Mouse (Mus musculus): ENCODE data around the gene Zdhhc19. TPM values are rescaled to one million over a fixed set of nuclear protein-coding genes. Genes with fewer than 3 reads are reported as not detected.

The Zdhhc19 gene
- total RNA-seq (2021): not detected in 2 replicates
- long read RNA-seq, experiment 1: 0 reads
- long read RNA-seq, experiment 2: 0 reads

DNA sequence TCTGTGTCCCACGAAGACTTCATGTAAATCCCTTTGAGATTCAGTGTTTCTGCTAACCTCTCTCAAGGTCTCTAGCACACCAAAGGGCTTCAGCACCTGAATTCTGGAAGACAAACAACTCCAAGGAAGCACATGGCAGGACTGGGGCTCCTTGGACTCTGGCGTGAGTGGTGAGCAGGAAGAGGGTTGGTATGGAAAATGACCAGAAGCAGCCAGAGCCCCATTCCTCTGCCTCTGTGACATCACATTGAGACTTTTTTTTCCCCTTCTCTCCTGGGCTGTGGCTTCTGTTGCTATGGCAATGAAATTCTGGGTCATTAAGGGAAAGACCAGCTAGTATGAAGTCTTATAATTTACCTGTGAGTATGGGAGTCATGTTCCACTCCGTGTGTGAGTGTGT lies at the start of gene Zdhhc19:
TSS of gene Zdhhc19 (plus strand) at position 301 of the 400 bp plus-strand sequence.
- no peak for DNase-seq

DNA sequence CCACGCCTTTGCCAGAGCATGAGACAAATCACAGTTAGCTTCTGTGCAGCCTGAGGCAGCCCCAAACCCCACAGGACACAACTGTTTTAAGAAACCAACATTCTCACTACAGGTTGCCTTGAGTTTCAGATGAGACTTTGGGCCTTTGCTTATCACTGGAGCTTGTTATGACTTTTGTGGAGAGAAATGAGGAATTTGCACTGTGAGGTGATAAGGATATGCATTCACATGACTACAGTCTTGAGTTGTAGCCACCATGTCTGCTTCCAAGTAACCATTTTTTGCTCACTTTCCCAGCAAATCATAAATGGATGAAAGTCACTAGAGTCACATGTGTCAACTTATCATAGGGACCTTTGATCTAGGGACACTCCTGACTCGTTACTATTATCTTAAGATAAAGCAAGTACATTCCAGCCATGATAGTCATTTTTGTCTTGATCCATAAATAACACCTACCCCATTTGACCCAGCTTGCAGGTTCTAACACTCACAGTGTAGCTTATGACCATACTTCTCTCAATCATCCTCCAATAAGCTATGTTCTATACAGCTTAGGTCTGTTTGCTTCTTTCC lies 49.4 kb upstream of the Zdhhc19 start:
- no peak for DNase-seq

DNA sequence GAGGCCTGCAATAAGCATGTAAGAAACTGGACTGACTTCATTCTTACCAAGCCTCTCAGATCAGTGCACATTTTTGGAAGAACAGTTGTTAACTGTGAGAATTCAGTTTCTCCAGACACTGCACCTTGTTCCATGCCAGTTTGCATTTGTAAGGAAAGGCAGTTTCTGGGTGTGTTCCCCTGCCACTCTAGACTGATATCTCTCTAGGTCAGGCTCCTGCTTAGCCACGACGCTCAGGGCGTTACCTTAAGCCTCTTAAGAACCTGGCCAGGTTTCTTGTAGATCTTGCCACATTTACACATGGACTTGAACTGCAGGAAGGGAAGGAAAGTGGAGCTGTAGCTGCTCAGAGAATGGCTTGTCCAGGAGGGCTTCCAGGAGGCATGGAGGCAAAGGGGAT lies 46.4 kb upstream of the Zdhhc19 start:
- no peak for DNase-seq

- DNase-seq: no peak
These were observed 45.9 kb upstream of the Zdhhc19 start for GRCm38 (mm10) chr16:32450133-32450532.

DNA sequence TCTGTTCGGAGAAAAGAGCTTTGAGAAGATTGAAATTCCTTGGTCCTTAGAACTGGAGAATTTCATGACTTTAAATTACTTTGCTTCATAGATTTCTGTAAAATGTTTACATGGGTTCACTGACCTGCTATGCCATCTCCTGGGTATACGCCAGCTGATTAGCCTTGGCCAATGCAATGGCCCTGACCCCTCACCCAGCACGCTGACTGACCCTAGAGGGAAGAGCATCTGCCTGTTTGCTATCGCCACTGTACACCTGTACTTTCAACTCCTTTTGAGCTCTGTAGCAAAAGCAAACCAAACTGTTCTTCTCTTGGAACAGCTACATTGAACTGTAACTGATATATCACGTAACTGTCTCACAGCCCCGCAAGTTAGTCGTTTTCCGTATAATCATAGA lies 43.0 kb upstream of the Zdhhc19 start:
- no peak for DNase-seq

DNA sequence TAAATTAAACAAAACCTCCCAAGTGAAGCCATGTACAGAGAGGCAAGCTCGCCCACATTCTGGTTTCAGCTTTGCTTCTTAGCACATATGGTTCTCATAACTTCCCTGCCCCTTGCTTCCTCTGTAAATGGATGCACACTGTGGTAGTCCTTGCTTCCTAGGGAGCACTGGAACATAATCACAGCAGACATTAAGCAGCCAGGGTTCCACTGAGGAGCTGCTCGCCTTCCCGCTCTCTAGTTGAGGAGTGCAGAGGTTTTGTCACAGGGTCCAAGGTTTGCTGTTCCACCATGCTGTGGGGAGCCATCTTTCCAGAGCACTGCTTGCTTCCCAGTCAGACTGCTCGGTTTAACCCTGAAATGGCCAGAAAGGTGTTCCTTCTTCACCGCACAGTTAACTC lies 41.4 kb upstream of the Zdhhc19 start:
- DNase-seq: no peak

- no peak for DNase-seq
These were observed 40.0 kb upstream of the Zdhhc19 start for GRCm38 (mm10) chr16:32456086-32456485.

GRCm38 (mm10) chr16:32456761-32457160 lies 39.3 kb upstream of the Zdhhc19 start:
- DNase-seq: no peak

GRCm38 (mm10) chr16:32457589-32458386 lies 38.3 kb upstream of the Zdhhc19 start:
- peak; percentile 73 for DNase-seq

DNA sequence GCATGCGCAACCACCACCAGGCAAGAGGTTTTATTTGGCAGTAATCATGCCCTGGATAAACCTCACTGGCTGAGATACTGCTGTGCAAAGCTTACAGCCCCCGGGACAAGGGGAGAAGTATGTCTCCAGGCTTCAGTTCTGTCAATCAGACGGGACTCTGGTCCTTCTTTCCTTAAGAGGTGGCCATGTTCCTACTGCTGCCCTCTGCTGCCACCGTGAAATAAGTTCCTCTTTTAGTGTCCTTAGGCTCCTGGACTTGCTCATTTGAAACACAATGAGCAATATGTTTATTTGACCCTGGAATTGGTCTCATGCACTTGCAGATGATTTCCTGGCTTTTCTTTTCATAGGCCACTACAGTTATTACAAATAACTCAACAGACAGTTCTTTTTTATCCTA lies 35.5 kb upstream of the Zdhhc19 start:
- DNase-seq: peak; percentile 27

DNA sequence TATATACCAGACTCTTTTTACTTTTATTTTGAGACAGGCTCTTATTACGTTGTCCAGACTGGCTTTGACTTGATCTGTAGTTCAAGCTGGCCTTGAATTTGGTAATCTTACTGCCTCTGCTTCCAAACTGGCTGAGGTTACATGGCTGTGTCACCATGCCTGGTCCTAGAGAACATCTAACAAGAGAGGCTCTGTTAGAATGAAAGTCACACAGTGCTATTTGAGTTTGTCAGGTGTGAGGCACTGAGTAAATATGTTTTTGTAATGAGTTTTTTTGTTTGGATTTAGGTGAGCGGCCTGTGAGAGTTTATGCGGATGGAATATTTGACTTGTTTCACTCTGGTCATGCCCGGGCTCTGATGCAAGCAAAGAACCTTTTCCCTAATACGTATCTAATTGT lies 34.4 kb upstream of the Zdhhc19 start:
- no peak for DNase-seq

- no peak for DNase-seq
These were observed 33.1 kb upstream of the Zdhhc19 start for GRCm38 (mm10) chr16:32462950-32463349.

GRCm38 (mm10) chr16:32463426-32463825 lies 32.6 kb upstream of the Zdhhc19 start:
- DNase-seq: no peak

DNA sequence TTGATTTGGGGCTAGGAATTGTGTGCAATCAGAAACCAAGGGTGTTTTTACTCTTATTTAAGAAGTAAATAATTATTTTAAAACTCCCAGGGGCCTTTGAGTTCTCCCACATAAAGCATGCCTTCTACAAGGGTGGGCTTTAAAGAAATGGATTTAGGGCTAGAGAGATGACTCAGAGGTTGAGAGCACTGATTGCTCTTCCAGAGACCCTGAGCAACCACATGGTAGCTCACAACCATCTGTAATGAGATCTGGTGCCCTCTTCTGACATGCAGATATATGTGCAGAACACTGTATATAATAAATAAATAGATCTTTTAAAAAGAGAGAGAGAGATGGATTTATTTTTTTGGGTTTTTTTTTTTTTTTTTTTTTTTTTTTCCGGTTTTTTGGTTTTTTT lies 31.2 kb upstream of the Zdhhc19 start:
- no peak for DNase-seq

DNA sequence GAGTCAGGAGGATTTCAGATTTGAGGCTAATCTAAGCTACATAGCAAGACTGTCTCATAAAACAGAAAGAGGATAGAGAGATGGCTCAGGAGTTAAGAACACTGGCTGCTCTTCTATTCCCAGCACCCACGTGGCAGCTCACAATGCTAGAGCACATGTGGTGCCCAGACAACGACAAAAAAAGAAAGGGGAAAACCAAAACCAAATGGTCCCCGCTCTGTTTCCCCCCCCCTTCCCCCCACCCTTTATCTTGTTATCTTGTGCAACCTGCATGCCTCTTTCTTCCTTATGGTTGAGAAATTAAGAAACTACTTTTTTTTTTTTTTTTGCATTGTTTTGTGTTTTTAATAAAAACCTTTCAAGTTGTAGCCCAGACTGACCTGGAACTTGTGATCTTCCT lies 27.6 kb upstream of the Zdhhc19 start:
- DNase-seq: no peak

- DNase-seq: no peak
These were observed 26.5 kb upstream of the Zdhhc19 start for GRCm38 (mm10) chr16:32469404-32470105.

DNA sequence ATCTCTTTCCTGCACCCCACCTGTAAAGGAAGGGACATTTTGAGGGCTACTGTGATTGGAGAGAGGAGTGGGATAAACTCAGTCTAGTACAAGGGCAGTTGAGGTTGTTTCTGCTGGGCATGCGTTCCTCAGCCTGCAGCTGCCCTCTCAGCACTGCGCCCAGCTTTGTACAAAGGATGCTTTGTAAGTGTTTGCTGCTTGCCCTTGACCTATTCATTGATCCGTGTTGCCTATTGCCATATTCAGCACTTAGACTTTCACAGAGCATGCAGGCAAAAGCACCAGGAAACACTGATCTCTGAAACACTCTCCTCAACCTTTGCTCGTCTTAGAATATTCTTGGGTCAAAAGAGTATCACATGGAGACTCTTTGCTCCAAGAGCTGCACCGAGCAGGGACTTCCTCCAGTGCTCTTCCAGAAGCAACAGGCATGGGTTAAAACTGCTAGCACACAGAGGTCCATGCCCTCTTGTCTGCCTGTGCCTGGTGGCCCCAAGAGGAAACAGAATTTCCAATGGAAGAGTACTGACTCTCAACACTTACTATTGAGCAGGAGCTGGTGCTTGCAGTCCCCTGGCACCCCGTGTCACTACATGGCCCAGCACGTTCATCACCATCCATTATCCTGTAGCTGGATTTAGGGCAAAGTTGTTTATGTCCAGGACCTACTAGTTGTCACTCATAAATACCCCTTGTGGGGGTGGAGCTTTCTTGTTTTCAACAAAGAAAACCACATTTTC lies 23.6 kb upstream of the Zdhhc19 start:
- no peak for DNase-seq

- DNase-seq: no peak
These were observed 18.8 kb upstream of the Zdhhc19 start for GRCm38 (mm10) chr16:32477315-32477714.

DNA sequence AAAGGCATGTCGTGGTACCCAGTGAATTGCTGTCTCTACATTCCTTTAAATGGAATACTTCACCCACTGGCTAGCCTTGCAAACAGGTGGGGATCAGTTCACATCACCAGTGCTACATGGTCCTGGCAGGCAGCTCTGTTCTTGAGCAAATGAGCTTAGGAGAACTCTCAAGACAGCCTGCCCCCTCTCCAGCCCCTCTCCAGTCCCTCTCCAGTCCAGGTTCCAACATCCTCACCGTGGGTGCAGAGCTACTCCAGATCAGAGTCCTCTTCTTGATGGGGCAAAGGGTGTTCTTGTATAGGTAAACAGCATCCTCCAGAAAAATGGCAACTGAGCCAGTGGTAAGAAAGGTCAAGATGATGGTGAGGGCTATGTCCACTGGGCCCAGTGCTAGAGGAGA lies 16.6 kb upstream of the Zdhhc19 start:
- DNase-seq: no peak

GRCm38 (mm10) chr16:32484431-32484871 lies 11.6 kb upstream of the Zdhhc19 start:
- no peak for DNase-seq

- DNase-seq: no peak
These were observed 10.9 kb upstream of the Zdhhc19 start for GRCm38 (mm10) chr16:32485209-32485608.

DNA sequence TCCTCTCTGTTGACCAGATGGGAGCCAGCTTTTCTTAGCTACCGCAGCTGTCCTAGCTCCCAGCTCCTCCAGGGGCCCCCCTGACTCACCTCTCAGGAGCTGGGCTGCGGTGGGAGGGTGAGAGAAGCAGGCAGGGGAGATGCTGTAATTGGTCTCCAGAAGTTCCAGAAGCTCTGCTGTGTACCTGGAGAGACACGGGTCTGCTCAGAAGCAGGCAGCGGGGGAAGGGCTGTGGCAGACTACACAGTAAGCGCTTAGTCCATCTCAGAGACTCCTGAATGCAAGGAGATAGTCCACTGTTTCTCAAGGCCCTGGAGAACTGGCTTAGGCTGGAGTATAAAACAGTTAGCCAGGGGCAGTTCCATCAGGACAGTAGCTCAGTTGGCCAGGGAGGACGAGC lies 10.0 kb upstream of the Zdhhc19 start:
- no peak for DNase-seq
